Mouse (Mus musculus): ENCODE measurements around the gene Ipp.

Ipp gene

GRCm38 (mm10) chr4:116507425-116508218 lies at the start of gene Ipp:
Ipp (plus strand) TSS chr4:116507549.
- peak; percentile 97 for DNase-seq

DNA sequence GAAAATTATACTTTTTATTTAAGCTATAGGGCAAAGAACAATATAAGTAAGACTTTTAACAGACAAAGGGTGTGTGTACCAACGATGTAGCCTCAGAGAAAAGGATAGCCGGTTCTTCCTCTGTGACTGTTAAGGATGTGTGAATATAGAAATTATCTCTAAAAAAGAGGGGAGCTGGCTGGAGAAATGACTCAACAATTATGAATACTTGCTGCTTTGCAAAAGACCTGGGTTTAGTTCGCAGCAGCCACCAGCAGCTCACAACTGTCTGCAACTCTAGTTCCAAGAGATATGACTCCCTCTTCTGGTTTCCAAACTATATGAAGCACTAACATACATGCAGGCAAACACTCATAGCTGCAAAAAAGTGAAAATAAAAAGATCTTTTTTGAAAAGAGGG lies 45.4 kb upstream of the Ipp start:
- DNase-seq = no peak

DNA sequence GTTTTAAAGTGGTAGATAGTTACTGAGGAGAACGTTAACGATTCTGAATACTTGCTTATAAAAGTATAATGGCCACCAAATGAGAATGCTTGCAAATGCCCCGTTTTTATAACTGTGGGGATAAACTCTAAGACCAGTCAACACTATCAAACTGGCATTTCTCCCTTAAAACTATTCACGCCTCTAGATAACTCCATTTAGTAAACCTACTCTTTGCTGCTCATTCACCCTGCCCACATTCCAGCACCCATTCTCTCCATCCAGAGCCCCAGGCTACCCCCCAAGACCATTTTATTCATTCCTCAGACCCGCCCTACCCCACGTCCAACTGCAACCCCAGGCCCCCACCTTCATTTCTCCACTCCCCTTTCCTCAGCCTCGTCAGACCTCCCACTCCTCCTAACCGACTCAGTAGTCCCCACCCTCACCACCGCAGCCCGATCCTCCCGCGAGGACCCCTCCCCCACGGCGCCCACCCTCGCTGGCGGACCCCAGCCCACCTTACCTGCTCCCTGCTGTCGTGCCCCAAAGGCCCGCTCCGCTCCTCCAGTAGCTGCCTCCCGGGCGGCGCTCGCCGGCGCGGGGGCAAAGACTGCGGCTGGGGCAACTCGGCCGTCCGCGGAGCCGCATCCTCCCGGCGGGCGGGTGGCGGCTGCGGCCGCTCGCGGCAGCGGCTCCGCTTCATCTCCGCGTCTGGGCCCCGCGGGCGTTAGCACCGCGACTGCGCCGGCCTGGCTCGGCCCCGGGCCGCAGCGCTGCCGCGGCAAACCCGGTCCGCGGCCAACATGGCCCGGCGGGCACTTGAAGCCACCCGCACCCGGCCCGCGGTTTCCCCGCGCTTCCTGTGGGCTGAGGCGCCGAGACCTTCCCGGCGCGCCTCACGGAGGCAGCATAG lies 43.9 kb upstream of the Ipp start:
- no peak for DNase-seq

- peak; percentile 81 to 88 for DNase-seq
These were observed 43.0 kb upstream of the Ipp start, which contains the start of gene Mast2 for GRCm38 (mm10) chr4:116464126-116464981. Mast2 (minus strand) TSS chr4:116464183.

DNA sequence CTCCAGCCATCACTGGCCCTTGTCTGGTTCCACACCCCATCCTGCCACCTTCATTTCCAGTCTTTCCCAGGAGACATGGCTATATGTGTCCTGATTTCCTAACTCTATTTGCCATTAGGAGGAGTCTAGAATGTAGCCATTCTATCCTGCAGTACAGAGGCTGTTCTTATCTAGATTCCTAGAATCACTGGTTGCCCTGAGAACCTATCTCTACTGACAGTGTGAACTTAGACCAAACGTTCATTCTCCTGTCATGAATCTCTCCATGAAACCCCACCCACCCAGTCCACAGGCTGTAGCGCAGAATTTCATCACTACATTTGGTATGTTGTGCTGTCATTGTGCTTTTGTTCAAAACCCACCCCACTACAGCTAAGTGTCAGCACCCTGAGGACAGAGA lies 26.0 kb upstream of the Ipp start:
- no peak for DNase-seq

GRCm38 (mm10) chr4:116483476-116483875 lies 23.9 kb upstream of the Ipp start:
- no peak for DNase-seq

GRCm38 (mm10) chr4:116491119-116491536 lies 16.2 kb upstream of the Ipp start:
- no peak for DNase-seq

DNA sequence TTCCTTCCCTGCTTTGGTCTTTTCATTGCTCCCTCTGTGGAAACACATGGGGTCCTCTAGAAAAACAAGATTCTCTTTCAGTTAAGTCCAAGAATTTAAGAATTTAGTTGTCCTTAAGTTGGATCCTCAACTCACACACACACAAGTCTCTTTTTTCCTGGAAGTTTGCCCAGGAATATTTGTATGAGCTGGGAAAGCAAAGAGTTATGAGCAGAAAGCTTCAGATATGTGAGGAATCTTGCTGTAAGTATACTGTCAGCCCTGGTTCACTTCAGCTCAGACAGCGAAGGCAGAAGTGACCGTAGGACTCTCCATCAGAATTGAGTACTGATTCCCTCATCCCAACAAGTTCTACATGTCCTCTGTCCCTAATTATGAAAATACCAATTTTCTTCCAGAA lies 15.5 kb upstream of the Ipp start:
- no peak for DNase-seq

DNA sequence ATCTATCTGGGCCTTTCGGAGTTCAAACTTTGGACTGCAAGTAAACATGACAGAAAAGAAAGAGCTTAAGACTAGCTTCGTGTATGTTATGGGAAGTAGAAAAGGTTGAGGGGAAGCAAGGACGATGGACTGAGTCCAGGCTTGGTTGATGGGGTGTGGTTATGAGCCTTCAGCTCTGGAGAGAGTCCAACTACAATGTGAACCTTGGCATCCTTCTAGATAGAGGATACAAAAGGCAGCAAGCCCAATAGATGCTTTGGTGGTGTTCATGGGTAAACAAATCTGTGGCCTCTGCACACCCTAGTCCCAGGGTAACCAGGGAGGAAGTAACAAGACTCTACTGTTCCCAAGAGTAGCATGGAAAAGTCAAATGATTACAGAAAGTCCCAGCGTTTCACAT lies 14.9 kb upstream of the Ipp start:
- DNase-seq = no peak

GRCm38 (mm10) chr4:116493646-116494045 lies 13.7 kb upstream of the Ipp start:
- no peak for DNase-seq

- no peak for DNase-seq
These were observed 7.4 kb upstream of the Ipp start for GRCm38 (mm10) chr4:116499978-116500377.

- peak in 1 of 2 experiments; percentile 11 for DNase-seq
These were observed 394 bp upstream of the Ipp start for GRCm38 (mm10) chr4:116506886-116507424.

DNA sequence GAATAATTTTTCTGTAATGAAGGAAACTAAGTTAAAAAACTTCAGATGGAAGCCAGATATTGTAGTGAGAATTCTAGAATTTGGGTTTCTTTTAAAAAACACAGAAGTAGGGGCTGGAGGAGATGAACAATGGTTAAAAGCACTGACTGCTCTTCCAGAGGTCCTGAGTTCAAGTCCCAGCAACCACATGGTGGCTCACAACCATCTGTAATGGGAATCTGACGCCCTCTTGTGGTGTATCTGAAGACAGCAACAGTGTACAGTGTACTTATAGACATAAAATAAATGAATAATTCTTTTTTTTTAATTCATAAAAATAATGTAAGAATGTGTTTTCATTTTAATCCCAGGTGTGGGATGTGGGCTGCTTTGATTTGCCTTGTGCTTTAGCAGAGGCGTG lies 23.8 kb downstream of the Ipp start:
- no peak for DNase-seq

DNA sequence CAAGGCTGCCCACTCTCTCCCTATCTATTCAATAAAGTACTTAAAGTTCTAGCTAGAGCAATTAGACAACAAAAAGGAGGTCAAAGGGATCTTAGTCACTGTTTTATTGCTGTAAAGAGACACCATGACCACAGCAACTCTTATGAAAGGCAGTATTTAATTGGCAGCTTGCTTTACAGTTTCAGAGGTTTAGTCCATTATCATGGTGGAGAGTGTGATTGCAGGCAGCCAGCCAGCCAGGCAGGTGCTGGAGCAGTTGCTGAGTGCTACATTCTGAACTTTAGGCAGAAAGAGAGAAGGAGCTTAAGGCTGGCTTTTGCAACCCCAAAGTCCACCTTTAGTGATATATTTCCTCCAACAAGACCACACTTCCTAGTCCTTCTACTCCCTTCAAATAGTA lies 29.0 kb downstream of the Ipp start:
- DNase-seq = no peak

GRCm38 (mm10) chr4:116537737-116538136 lies 30.4 kb downstream of the Ipp start:
- DNase-seq = no peak

DNA sequence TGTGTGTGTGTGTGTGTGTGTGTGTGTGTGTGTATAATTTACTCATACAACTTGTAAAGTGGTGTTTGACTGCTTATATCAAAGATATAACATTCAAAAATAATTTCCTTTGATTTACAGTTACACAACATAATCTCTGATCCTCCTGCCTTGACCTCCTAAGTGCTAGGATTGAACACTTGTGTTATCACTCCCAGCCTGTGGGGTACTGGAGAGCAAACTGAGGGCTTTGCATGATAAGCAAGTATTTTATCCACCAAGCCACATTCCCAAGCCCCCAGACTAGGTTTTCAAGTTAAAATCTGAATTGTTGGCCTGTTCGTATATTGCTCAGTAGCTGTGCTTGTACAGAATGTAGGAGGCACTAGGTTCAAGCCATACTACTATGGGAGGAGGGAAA lies 43.1 kb downstream of the Ipp start:
- no peak for DNase-seq

DNA sequence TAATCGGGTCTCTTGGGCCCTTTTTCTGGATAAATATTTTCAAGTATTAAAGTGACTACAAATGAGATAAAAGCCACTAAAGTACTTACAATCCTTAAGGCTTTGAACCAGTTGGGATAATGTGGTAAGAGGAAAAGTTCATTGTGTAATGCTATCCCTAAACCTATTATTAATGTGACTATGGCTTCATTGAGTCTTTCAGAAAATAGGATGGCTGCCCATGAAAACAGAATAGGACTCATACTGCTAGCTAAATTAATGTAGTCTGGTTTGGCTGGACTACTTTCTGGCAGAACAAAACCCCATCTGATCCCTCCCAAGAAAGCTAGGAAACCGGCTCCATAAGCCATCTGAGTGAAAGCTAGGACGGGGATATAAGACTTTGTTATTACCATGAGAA lies 45.7 kb downstream of the Ipp start:
- no peak for DNase-seq

- DNase-seq = peak; percentile 74 to 82
These were observed 48.3 kb downstream of the Ipp start, which contains the start of gene Tmem69 for GRCm38 (mm10) chr4:116555413-116556300. Tmem69 (minus strand) TSS chr4:116555936.

DNA sequence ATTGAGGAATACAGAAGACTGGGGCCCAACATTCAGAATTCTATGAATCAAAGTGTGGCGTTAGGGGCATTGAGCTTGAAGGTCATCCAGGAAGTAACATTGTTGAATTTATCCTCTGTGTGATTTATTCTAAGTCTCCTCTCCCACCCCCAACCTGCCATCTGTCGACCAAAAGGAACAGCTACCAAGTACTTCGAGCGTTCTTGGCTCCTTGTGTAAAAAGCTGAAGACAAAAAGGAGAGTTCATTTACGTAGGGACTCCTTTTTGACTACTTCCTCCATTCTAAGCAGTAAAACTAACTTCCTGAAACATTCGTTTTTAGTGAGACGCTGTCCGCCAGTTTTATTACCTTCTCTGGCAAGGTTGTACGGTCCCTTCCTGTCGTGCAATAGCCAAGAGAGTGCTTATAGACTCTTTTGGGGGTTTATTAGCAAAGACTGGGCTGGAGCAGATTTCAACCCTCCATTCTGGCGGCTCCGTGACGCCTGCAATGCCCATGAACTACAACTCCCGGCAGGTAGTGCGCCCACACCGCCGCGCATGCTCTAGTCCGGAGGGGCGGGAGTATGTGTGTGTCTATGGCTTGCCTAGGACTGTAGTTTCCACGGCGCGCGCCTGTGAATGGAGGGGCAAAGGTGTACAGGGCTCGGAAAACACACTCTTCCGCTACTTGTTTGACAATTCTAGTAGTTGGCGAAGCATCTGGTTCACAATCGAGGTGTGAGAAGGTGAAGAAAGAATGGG lies 49.4 kb downstream of the Ipp start:
- peak; percentile 93 to 94 for DNase-seq

DNA sequence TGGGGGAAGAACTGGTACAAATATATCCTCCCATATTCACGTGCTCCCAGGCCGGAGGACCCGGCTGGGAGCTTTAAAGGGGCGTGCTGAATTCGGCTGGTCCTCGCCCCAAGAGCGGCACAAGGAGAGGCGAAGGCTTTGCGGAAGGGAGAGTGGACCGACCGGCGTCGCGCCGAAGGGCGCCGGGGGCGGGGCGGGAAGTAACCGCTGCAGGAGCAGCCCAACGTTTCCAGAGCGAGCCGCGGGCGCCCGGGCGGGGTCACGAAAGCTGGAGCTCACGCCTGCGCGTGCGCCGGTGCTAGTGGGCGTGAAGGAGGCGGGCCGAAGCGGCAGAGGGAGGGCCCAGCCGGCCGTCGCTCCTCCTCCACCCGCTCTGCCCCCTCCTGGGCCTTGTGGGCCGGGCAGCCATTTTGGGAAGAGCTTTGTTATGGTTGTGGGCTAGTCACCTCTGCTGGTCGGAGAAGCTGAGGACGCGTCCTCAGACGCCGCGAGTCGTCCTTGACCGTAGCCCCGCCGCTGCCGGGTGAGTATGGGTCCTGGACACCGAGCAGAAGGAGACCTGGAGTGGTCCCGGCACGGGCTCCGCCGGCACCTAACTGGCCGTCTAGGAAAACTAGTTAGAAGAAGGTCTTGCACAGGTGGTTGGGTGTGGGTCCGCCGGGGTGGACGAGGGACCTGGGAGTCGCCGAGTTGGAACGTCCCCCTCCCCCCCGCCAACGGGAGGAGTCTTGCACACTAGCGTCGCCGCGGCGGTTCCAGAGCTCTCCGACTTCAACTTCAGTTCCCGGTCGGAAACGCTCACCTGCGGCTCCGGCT lies 50.2 kb downstream of the Ipp start, which contains the start of gene Gpbp1l1:
TSS of gene Gpbp1l1 (plus strand) at position 353 of the 816 bp plus-strand sequence.
- peak; percentile 94 to 98 for DNase-seq

Measured in cerebellum, postnatal 36 days (tissue).